Comparison of ENCODE assay signal across 8 mouse cellular contexts in the genomic region with DNA sequence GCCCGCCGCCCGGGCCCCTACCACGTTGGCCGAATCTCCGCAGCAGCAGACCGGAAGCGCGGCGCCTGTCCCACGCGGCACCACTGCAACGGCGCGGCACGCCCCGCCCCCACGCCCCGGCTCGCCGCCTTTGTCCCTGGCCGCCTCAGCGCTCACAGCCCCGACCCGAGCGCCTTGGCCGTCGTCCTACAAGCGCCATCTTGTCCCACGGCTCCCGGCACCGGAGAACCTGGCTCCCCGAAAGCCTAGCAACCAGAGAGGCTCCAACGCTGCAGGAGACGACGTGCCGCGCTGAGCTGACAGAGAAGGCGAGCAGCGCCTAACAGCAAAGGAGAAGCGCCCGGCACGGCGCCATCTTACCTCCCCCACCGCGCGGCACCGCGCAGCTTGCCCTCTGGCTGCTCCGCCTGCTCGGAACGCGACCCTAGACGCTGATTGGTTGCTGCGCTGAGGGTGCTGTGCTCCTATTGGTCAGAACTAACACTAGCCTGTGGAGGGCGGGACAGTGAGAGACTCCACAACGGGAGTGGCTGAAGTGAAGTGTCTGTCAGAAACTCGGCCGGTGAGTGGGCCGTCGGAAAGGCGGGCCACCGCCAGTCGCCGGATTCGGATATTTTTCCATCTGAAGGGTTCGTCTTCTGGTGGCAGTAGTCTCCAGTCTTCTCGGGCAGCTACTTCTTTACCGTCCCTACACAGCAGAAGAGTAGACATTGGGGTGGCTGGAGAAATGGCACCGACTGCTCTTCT. TPM values are rescaled to one million over a fixed set of nuclear protein-coding genes. Genes with fewer than 3 reads are reported as not detected.
A peak's percentile ranks its signal among the peaks of the same experiment; 100 is the strongest.
DNase-seq lines count a peak whose midpoint lies in the region; ATAC-seq and TF ChIP-seq lines count a peak whose summit lies in the region.

Gene Kansl2 (minus strand): TSS at position 384 of the 747 bp plus-strand sequence.

- peak; percentile 6; the same call in 1 of the 2 replicates for TF ChIP-seq CTCF in heart, adult 2 months (IDR thresholded peaks at IDR 0.05)

- peak; percentile 100 for DNase-seq in 3T3-L1 (ENCODE audit: low read depth, low spot score)
- peak; percentile 82 to 92 for DNase-seq in adrenal gland, postnatal 4 days (ENCODE audit: low spot score in 2 of 2)
- DNase-seq in embryonic facial prominence, embryonic 14.5 days (ENCODE audit: low spot score): peak; percentile 99
- DNase-seq in heart, adult 2 months: peak; percentile 95 to 99
- peak; percentile 98 to 99 for DNase-seq in kidney, adult 8-10 months
- DNase-seq in spleen, postnatal 10 days (ENCODE audit: low spot score in 2 of 2): peak; percentile 94 to 97

- peak within 1 kb of the TSS; percentile 98 for H3K27ac ChIP-seq in embryonic facial prominence, embryonic 14.5 days (replicated peaks; ENCODE audit: low read depth, low read length)
- peak within 1 kb of the TSS; percentile 94 for H3K27ac ChIP-seq in heart, adult 2 months
- peak within 1 kb of the TSS; percentile 97 for H3K27ac ChIP-seq in limb, embryonic 13.5 days
- peak within 1 kb of the TSS; percentile 99 for H3K27ac ChIP-seq in midbrain, embryonic 16.5 days (ENCODE audit: low read length)

- intact Hi-C loops in heart, adult 2 months (cut with DNase I): loop anchor here (2.0 kb wide), 2 partner anchors 19 to 33 kb away; no protein-coding TSS in a partner anchor

- peak within 1 kb of the TSS; percentile 94 for H3K9ac ChIP-seq in embryonic facial prominence, embryonic 14.5 days (ENCODE audit: low read depth, low read length)
- H3K9ac ChIP-seq in heart, adult 2 months (ENCODE audit: low read depth, low read length): peak within 1 kb of the TSS; percentile 88
- H3K9ac ChIP-seq in limb, embryonic 13.5 days: peak within 1 kb of the TSS; percentile 90
- H3K9ac ChIP-seq in midbrain, embryonic 16.5 days (ENCODE audit: low read depth, low read length): peak within 1 kb of the TSS; percentile 94

- TF ChIP-seq EP300 in heart, adult 2 months (IDR thresholded peaks at IDR 0.05; ENCODE audit: insufficient read depth, low read depth, low read length): no peak

- H3K4me2 ChIP-seq in embryonic facial prominence, embryonic 14.5 days (ENCODE audit: low read depth, low read length): peak within 1 kb of the TSS; percentile 87
- peak within 1 kb of the TSS; percentile 88 for H3K4me2 ChIP-seq in limb, embryonic 13.5 days (replicated peaks)
- peak within 1 kb of the TSS; percentile 82 for H3K4me2 ChIP-seq in midbrain, embryonic 16.5 days (ENCODE audit: low read length)

- peak within 1 kb of the TSS; percentile 88 for H3K4me3 ChIP-seq in embryonic facial prominence, embryonic 14.5 days (ENCODE audit: low read depth, low read length)
- H3K4me3 ChIP-seq in heart, adult 2 months: peak within 1 kb of the TSS; percentile 96
- peak within 1 kb of the TSS; percentile 82 for H3K4me3 ChIP-seq in limb, embryonic 13.5 days
- peak within 1 kb of the TSS; percentile 82 for H3K4me3 ChIP-seq in midbrain, embryonic 16.5 days (ENCODE audit: low read depth, low read length)

- H3K36me3 ChIP-seq in embryonic facial prominence, embryonic 14.5 days (ENCODE audit: control insufficient read depth, insufficient read depth, low read length): peaks cover 35% of the 10 kb centered on the region
- H3K36me3 ChIP-seq in heart, adult 2 months (ENCODE audit: control insufficient read depth, insufficient read depth, low read length): peaks cover 9% of the 10 kb centered on the region
- peaks cover 38% of the 10 kb centered on the region for H3K36me3 ChIP-seq in limb, embryonic 13.5 days
- H3K36me3 ChIP-seq in midbrain, embryonic 16.5 days (ENCODE audit: control insufficient read depth, insufficient read depth, low read length): peaks cover 15% of the 10 kb centered on the region

- H3K79me2 ChIP-seq in heart, adult 2 months (replicated peaks; ENCODE audit: control insufficient read depth, insufficient read depth, low read length): peaks cover 2% of the 10 kb centered on the region; the same call in 1 of the 2 replicates

- ATAC-seq in embryonic facial prominence, embryonic 14.5 days (ENCODE audit: low read depth): peak; percentile 100
- ATAC-seq in limb, embryonic 13.5 days (ENCODE audit: low FRiP score, low read depth): peak; percentile 100
- ATAC-seq in midbrain, embryonic 16.5 days: peak; percentile 100

- no peaks in the 10 kb centered on the region for H3K9me3 ChIP-seq in embryonic facial prominence, embryonic 14.5 days (ENCODE audit: control insufficient read depth, low read length)
- H3K9me3 ChIP-seq in limb, embryonic 13.5 days: no peaks in the 10 kb centered on the region
- no peaks in the 10 kb centered on the region for H3K9me3 ChIP-seq in midbrain, embryonic 16.5 days (replicated peaks; ENCODE audit: control insufficient read depth, low read length, poor library complexity, severe bottlenecking)

- no peaks in the 10 kb centered on the region for H3K27me3 ChIP-seq in embryonic facial prominence, embryonic 14.5 days (replicated peaks; ENCODE audit: control insufficient read depth, insufficient read depth, low read length)
- no peaks in the 10 kb centered on the region for H3K27me3 ChIP-seq in heart, adult 2 months (ENCODE audit: control insufficient read depth, insufficient read depth, low read length)
- no peaks in the 10 kb centered on the region for H3K27me3 ChIP-seq in limb, embryonic 13.5 days
- H3K27me3 ChIP-seq in midbrain, embryonic 16.5 days (ENCODE audit: control insufficient read depth, insufficient read depth, low read depth, low read length): no peaks in the 10 kb centered on the region

- TF ChIP-seq POLR2A in heart, adult 2 months (IDR thresholded peaks at IDR 0.05; ENCODE audit: insufficient read depth, low read depth, low read length): peak; percentile 94

- peaks cover 7% of the 10 kb centered on the region for H3K4me1 ChIP-seq in embryonic facial prominence, embryonic 14.5 days (ENCODE audit: control insufficient read depth, insufficient read depth, low read length)
- peaks cover 3% of the 10 kb centered on the region for H3K4me1 ChIP-seq in heart, adult 2 months (ENCODE audit: control insufficient read depth, insufficient read depth, low read length)
- H3K4me1 ChIP-seq in limb, embryonic 13.5 days: peaks cover 13% of the 10 kb centered on the region
- peaks cover 20% of the 10 kb centered on the region for H3K4me1 ChIP-seq in midbrain, embryonic 16.5 days (ENCODE audit: control insufficient read depth, insufficient read depth, low read length)

- under 1% methylated on average over 40 of the region's 70 CpGs for WGBS in embryonic facial prominence, embryonic 14.5 days
- under 1% methylated on average over 70 of the region's 70 CpGs for WGBS in heart, adult 2 months
- WGBS in limb, embryonic 13.5 days: under 1% methylated on average over 69 of the region's 70 CpGs
- WGBS in midbrain, embryonic 16.5 days: under 1% methylated on average over 56 of the region's 70 CpGs

RNA-seq across cellular contexts. Expression of gene Kansl2, which starts in this region (rescaled TPM):
- 10 to 100 TPM; 85.3 to 94.8 TPM for total RNA-seq in adrenal gland, postnatal 4 days (2021)
- 94.3 and 97.7 TPM in 2 replicates for polyA plus RNA-seq in embryonic facial prominence, embryonic 14.5 days (2014; fragmentation: Nextera tagmentation; extraction: Ambion mirVana)
- 10 to 100 TPM; 74.5 to 86.0 TPM for total RNA-seq in heart, adult 2 months (2021)
- polyA plus RNA-seq in heart, adult 2 months (2012; rRNA removed): 37.0 and 50.2 TPM in 2 replicates
- 139 and 147 TPM in 2 replicates for polyA plus RNA-seq in limb, embryonic 13.5 days (2015; fragmentation: Nextera tagmentation; extraction: Ambion mirVana)
- polyA plus RNA-seq in midbrain, embryonic 16.5 days (2015; fragmentation: Nextera tagmentation; extraction: Ambion mirVana): 106 and 113 TPM in 2 replicates

Comparison
In these comparisons a context has a peak if more than half of its experiments do, and no peak if none do; other contexts are left out.
1. Peak in every context shown above with its lines: DNase-seq, ATAC-seq, H3K4me3 ChIP-seq and H3K27ac ChIP-seq.